Mouse (Mus musculus): ENCODE data around the gene Ambp.
A peak's percentile ranks its signal among the peaks of the same experiment; 100 is the strongest.

Gene Ambp

DNA sequence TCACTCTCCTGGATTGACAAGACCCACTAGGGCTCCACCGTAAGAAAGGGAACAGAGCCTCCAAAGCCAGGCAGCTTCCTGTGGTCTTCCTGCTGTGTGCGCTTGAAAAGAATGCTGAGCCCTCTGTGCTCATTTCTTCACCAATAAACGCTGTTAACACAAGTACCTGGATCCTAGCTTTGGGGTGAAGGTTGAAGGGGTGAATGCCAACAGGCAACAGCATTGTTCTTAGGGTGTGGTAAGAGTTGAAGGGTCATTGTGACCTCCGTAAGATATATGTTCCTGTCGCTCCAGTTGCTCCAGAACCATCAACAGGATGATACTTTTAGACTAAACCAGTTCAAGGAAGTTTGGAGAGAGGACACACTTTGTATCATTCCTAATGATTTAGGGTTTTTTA, at the start of gene Ambp:
Gene Ambp, minus strand, starts transcription at position 101 of the 400 bp plus-strand sequence.
- DNase-seq (ENCODE audit: low read depth) = no peak

DNA sequence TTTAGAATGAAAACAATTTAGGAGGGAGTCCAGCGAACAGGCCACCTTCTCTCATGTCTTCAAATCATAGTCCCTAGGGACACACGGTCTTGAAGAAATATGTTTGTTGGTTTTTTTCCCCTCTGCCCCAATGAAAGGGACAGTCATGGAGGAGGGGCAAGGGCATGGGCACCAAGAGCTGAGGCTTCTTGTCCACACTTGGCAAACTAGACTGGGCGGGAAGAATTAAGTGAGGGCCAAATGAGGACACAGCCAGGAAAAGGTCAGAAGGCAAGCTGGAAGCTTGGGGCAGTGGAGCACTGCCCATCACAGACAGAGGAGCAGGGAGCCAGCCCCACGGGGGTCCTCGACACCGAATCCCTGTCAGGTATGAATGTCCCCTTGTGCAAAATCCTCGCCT, 49.3 kb upstream of the Ambp start:
- DNase-seq (ENCODE audit: low read depth) = no peak

DNA sequence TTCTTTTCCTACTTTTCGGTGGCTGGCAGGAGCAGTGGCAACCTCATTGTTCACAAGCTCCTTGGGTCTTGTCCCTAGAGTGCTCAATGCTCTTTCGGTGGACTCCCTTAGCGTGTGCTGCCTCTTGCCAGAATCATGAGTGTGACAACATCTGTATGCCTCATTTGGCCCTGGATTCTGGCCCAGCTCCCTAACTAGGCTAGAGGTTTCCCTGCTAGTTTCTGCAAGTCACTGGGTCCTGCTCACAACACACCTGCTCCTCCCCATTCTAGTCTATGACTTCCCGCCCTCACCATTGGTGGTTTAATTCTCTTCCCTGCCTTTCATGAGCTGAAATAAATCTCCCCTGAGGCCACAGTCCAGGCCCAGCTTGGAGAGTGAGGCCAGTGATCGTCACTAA, 44.8 kb upstream of the Ambp start:
- no peak for DNase-seq (ENCODE audit: low read depth)

DNA sequence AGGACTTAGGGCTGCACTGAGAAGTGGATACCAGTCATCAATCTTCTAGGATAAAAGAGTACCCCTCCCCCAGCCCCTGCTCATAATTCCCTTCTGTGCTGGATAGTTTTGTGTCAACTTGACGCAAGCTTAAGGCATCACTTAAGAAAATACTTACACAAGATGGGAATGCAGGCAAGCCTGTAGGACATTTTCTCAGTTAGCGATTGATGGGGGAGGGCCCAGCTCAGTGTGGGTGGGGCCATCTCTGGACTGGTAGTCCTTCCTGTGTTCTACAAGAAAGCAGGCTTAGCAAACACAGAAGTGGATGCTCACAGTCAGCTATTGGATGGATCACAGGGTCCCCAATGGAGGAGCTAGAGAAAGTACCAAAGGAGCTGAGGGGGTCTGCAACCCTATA, 39.8 kb upstream of the Ambp start:
- no peak for DNase-seq (ENCODE audit: low read depth)

DNA sequence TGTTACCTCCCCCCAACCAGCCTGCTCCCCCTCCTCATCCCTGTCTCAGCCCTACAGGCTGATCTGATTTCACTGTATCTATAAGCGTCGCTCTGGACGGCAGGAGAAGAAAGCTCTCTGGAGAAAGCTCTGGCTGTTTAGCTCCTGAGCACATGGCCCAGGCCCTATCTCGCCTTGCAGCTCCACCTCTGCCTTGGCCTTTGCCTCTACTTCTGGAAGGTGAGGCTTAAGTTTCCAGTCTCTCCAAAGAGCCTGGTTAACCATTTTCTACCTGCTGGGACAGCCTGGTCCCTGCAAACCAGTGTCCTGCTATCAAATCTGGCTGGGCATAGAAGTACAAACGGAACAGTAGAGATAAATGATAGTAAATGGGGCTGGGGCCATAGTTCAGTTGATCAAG, 37.0 kb upstream of the Ambp start:
- DNase-seq (ENCODE audit: low read depth) = no peak

DNA sequence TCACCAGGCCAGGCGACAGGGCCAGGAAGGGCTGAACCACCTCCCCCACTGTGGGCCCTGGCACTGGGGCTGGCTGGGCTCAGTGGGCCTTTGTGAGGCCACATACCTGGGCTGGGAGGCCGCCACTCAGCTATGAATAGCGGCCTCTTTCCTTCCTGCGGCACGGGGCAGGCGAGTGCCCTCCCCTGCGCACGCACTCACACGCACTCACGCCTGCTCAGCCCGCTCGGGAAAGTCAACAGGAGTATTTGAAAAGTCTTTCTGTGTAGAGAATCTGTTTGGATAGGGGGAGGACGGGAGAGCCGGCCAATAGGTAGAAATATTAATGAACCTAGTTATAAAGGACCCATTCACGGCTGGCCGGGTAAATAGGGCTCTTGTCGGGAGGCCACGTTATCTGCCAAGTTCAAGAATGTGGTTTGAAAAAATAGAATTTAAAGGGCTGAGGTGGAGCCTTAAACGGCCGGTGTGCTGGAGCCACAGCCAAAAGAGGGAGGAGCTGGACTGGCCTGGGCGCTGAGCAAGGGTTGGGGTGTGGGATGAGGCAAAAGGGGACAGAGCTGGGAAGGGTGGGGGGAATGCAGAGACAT, 31.8 kb upstream of the Ambp start:
- no peak for DNase-seq (ENCODE audit: low read depth)

DNA sequence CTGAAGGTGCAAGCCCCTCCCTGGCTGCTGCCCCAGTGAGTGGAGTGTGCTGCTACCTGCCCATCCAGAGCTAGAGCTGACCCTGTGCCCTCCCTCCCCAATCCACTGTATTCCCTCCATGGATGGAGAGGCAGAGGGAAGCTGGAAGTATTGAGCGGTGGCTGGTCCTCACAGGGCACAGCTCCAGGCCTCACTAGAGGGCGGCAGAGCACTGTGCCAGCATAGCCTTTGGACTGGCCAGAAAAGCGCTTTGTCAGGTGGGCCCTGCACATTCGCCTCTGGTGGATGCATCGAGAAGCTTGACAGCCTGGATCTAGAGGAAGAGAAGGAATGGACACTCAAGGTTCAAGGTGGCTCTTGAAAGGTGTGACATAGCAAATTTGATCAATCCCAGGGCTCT, 27.0 kb upstream of the Ambp start:
- DNase-seq (ENCODE audit: low read depth) = no peak

DNA sequence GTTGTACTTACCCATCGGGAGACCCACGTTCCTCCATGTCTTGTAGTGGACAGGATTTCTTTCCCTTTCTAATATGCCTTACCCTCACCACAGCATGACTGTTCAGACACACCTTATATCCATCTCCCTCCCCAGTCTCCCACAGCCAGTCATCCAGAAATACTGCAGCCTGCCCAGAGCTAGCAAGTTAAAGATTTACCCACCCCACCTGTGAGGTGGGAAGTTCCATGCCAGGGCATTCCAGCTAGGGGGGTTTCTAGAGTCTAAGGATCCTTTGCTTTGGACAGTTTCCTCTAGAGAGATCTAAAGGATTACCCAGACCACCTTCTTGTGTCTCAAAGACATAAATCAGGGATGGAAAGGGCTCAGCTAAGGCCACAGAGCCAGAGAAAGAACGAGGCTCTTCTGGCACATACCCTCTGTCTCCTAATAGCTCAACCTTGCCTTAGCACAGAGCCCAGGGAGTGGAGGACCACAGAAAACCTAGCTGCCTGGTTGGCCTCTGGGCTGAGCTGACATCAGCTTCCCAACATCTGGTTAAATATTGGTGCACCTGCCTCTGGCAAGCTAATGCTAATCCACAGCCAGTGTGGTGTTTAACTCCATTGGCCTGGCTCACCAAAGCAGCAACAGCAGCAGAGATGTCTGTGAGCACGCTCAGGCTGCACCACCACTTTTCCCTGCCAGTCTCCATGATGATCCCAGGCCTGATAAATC, 17.5 kb upstream of the Ambp start, which contains the start of gene Kif12:
Gene Kif12, minus strand, starts transcription at position 163 of the 717 bp plus-strand sequence.
- DNase-seq (ENCODE audit: low read depth) = no peak

DNA sequence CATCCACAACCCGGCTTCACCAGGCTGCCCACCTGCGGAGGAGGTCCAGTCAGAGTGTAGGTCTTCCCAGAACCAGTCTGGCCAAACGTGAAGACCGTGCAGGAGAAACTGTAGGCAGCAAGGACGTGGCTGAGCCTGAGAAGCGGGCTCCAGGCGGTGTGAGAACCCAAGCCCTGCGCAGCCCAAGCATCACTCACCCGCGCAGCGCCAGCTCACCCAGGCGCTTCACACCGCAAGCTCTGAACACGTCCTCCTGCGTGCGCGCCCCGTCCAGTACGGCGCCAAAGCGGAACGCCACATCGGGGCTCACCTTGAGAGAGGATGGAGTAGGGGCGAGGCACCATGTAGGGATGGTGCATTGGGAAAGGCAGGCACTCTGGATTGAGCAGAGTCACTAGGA, 16.5 kb upstream of the Ambp start:
- no peak for DNase-seq (ENCODE audit: low read depth)

DNA sequence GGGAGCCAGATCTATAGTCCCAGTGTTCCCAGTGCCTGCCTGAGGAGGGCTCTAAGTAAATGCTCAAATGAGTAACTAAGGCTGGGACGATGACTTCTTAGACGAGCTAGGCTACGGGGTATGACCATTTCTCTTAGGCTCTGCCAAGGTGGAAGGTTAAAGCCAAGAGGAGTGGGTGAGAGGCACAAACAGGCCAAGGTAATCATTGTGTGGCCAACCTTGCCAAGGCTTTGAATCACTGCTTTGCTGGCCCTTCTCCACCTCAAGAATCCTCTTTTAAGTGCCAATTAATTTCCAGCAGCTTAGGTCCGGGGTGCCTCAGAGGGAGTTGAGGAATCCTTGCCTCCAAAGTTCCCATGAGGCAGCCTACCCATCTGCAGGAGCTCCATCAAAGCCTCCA, 15.5 kb upstream of the Ambp start:
- DNase-seq (ENCODE audit: low read depth) = no peak

DNA sequence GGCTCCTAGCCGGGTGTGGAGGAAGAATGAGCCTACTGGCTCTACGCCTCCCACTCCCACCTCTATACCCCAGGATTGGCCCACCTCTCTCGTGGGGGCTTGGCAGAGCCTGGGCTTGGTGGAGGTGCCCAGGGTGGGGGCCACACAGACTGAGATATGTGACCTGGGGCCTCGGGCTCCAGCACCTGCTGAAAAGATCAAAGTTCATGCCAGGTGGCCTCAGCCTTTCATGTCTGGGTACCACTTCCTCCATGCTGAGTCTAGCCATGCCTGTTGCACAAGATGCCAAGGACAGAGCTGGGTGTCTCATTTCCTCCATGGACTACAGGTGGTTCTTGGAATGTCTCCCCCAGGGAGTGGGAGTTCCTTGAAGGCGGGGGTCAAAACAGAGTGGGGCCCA, 11.7 kb upstream of the Ambp start:
- no peak for DNase-seq (ENCODE audit: low read depth)

DNA sequence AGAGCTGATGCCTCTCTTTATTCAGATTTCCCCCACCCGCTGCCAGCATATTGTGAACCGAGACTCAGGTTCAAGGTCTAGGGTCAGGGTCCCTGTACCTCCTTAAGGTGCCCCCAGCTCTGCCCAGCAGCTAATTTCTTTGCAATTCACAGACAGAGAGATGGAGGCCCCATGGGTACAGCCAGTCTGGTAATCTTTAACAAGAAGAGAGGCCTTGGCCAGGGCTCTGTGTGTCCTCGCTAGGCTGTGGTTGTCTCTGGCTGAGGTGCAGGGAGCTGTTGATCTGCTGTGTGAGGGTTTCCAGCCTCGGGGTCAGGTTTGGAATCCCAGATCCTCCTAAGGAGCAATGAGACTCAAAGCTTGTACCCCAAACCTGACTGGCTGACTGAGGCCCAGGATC, 11.0 kb upstream of the Ambp start:
- DNase-seq (ENCODE audit: low read depth) = no peak

DNA sequence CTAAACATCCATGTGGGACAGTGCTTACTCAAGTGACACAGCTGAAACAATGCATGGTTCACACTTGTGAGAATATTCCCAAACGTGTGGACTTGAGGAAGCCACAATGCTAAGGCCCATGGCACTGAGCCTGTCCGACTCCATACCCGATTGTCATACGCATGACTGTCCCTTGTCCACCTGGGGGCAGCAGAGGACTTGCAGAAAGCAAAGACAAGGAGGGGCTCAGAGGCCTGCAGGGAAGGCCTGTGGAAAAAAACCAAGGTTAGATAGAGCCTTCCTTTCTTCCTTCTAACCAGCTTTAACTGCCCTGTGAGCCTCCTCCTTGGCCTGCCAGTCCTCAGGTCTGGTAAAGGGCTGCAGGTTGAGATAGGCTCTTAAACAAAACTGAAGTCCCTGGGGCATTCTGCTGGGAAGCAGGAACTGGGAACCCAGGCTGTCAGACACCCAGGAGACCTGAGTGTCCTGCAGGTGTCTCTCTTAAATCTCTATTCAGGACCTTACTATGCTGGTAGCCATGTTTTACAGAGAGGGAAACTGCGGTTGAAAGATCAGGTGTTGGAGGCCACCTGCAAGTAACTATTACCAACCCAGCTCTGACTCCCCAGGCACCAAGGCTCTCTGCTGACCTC, 4.5 kb upstream of the Ambp start:
- peak; percentile 65 for DNase-seq (ENCODE audit: low read depth)

DNA sequence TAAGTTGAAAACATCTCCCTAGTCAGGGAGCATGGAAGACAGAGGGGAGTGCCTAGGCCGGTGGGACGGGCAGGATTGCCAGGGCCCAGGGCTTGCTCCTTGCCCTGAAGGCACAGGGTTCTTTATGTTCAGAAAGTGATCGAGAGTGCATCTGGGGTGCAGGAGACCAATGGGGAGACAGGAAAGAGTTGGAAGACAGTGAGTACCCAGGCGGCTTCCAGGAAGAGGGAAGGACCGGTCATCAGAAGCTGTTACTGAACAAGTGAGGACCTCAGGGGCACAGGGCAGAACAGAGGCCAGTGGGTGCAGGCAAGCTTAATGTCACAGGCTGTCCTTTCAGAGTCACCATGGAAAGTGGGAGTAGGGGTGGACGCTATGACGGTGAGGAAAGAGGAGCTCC, 3.6 kb upstream of the Ambp start:
- no peak for DNase-seq (ENCODE audit: low read depth)

DNA sequence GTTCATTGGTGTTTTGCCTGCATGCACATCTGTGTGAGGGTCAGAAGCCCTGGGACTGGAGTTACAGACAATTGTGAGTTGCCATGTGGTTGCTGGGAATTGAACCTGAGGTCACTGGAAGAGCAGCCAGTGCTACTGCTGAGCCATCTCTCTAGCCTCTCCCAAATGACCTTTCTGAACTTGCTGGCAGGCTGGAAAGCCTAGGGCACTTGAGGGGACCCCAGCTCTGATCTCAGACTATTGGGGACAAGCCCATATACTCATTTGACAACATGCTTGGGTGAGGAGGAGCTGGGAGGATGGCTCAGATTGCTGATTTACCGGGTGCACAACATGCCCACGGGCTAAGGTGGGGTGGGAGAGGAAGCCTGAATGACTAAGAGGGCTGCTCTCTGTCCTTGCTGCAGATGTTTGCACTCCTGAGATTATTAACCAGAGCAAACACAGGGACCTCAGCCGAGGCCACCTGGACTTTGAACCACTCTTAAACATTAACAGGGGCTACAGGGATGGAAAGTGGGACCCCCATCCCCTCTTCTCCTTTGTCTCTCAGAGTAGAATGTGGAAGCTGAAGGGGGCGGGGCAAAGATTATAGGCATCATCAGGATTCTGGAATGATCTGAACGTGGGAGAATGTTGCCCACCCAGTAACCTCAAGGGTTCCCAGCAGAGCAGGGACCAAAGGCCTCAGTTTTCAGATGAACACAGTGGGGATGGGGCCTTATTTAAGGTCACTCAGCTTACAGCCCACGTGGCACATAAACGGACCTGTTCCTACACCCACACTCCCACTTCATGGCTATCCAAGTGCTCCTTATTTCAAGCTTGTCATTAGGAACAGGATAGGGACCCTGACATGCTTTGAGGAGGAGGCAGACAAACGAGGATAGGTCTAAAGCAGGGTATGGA, 2.4 kb upstream of the Ambp start:
- no peak for DNase-seq (ENCODE audit: low read depth)

DNA sequence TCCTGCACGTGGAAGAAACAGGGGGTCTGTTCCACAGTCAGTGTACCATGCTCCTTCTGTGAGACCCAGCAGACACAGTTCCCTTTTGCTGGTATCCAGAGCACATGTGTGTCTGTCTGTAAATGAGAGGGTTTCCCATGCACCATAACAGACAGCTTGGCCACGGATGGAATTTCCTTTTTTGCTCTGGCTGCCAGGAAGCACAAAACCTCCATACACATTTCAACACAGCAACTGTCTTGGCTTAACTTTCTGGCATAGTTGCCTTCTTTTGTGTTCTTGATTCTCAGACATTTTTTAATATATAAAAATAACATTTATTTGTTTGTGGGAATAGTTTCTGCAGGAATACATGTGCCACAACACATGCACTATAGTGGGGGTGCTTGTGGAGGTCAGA, 997 bp upstream of the Ambp start:
- DNase-seq (ENCODE audit: low read depth) = no peak

DNA sequence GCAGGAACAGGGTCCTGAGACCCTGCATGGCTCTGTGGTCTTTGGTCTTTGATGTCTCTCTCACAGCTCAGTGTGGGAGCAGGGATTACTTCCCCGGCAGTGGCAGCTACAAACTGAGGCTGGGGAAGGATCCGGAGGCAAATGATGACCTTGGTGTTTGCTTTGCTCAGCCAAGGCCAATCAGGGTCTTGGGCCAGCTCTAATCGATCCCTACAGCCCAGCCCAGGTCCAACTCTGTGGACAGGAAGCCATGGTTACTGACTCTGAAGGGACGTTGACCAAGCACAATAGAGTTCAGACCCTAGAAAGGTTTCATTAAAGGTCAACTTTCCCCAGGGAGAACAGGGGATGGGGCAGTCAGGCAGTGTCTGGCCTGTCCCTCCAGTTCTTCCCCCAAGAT, 571 bp downstream of the Ambp start:
- no peak for DNase-seq (ENCODE audit: low read depth)

DNA sequence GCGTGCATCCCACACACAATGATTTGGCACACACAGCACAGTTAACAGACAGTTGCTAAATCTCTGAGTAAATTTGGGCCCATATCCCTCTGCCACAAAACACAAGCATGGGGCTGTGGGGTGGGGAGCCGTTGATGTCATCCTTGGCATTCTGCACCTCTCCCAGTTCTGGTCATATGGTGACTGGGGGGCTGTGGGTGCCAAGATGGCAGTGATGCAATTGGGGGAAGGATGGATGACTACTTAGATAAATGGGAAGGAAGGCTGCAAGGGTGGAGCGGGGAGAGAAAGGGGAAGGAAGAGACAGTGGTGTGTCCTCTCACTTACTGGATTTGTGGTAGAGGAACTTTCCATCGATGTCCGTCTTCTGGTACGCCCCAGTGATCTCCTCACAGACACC, 3.5 kb downstream of the Ambp start:
- DNase-seq (ENCODE audit: low read depth) = peak; percentile 8

DNA sequence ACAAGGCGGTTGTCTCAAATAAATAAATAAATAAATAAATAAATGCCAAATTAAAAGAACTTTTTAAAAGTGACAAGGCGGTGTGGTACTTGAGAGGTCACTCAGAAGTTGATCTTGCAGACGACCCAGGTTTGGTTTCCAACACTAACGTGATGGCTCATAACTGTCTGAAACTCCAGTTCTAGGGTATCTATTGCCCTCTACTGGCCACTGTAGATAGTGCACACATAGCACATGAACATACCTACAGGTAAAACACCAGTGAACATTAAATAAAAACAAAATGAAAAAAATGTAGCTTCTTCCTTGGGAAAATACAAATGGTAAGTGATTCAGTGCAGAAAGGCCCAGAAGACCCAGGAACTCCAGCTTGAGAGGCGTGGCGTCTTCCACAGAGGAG, 7.3 kb downstream of the Ambp start:
- no peak for DNase-seq (ENCODE audit: low read depth)

DNA sequence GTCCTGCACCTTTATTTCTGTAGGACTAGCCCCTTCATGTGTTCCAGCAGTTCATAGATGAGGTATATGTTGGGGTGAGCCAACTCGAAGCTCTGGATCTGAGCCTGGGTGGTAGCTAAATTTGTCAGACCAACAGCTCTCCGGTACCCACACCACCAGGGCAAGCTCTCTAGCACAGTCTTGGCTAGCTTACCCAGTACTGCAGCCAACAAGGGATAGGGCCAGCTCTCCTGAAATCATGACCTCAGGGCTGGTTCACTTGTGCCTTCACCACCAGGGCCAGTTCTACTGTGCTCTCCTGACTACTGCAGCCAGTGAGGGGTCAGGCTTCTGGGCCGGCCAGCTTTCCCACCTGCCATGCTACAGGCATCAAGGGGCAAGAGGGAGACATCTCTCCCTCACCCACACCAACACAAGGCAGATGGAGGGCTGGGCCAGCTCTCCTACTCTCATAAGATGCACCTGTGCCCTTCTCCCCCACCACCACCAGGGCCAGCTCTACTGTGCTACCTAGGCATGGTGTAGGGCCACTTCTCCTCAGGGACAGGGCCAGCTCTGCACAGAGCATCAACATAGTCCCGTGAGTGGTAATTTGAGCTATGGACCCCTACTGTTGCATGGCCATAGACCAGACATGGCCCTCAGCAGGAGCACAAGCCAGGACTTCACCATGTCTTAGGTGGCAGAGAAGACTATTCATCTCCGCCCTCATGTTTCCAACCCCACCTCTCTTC, 24.5 kb downstream of the Ambp start:
- no peak for DNase-seq (ENCODE audit: low read depth)

DNA sequence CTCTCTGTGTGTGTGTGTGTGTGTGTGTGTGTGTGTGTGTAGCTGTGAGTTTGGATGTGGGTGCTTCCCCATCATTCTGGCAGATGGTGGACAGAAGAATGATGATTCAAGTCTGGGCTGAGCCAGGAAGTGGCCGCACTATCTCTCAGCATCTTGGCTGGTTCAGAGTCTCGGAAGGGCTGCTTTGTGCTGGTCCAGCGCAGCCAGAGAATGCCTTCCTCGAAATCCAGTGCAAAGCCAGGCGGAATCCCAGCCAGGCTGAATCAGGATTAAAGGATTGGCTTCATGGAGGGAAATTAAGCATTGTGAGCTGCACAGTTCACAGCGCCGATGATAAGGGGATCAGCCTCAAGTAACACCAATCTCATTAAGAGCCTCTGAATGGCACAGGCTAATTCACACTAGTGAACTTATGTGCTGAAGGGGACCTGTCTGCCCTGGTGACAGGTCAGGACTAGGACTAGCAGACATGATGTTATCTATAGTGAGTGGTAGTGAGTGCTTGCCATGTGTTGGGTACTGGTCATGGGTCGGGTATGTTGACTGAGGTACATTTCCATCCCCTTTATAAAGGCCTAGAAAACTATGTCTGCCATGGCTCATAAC, 29.6 kb downstream of the Ambp start:
- DNase-seq (ENCODE audit: low read depth) = no peak
